In the genomic region with DNA sequence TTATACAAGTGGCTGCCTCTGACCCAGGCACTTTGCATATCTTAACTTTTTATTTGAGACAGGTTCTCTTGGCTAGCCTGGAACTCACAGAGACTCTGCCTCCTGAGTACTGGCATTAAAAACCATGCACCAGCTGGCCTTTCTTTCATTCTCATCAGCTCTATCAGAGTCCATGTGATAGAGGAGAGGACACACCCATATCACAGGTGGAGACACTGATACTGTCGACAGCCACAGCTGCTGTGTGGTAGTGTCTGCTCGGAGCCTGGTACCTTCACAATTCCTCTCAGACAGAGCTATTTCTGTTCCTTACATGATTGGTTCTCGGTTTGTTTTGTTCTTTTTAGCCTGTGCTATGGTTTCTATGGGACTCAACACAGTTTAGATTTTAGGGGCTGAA, we compare ENCODE assay signal across 18 mouse cellular contexts.
DNase-seq lines count a peak whose midpoint lies in the region; ATAC-seq and TF ChIP-seq lines count a peak whose summit lies in the region.
"Had no signal": no experiment of that assay in that cellular context is flagged by ENCODE, and none has a peak within 500 bp of the region (broad histone marks: within the 10 kb centered on the region; RNA-seq: fewer than 3 reads in every experiment).

No protein-coding gene starts in this region.

- no peak for TF ChIP-seq CTCF in thymus, adult 2 months (IDR thresholded peaks at IDR 0.05; ENCODE audit: borderline replicate concordance, control insufficient read depth, extremely low read depth, insufficient read depth, low read length, poor library complexity)
- no peak for TF ChIP-seq CTCF in liver, postnatal 0 days (IDR thresholded peaks at IDR 0.05; ENCODE audit: low read depth)

- peak; percentile 10 for DNase-seq in thymus, adult 2 months
- DNase-seq in thymus, adult 18-20 months = no peak
- DNase-seq in liver, postnatal 0 days = no peak
- DNase-seq in testis, postnatal 14 days (ENCODE audit: low spot score) = no peak
- DNase-seq in adipocyte (ENCODE audit: low spot score) = no peak
- no peak for DNase-seq in layer of hippocampus, adult 9-10 months (ENCODE audit: low spot score)
- DNase-seq: cerebellum, postnatal 36 days; gastrocnemius, postnatal 10 days; heart, postnatal 14 days; lung, embryonic 14.5 days had no signal

- H3K27me3 ChIP-seq in thymus, adult 2 months (ENCODE audit: control insufficient read depth, insufficient read depth, low read length) = no peaks in the 10 kb centered on the region
- H3K27me3 ChIP-seq in liver, postnatal 0 days (ENCODE audit: insufficient read depth, low read length) = no peaks in the 10 kb centered on the region
- H3K27me3 ChIP-seq: hindbrain, embryonic 13.5 days; kidney, embryonic 15.5 days; midbrain, embryonic 15.5 days; stomach, embryonic 15.5 days had no signal

- H3K36me3 ChIP-seq in thymus, adult 2 months (ENCODE audit: control insufficient read depth, insufficient read depth, low read length) = no peaks in the 10 kb centered on the region
- peaks cover 33% of the 10 kb centered on the region for H3K36me3 ChIP-seq in liver, postnatal 0 days (replicated peaks; ENCODE audit: insufficient read depth, low read length)

- ATAC-seq in erythroid progenitor cell, adult 5-6 weeks (replicated peaks; ENCODE audit: low FRiP score, poor library complexity, severe bottlenecking) = peak; percentile 95
- ATAC-seq in liver, postnatal 0 days = peak; percentile 89
- ATAC-seq: intestine, embryonic 16.5 days; midbrain, embryonic 15.5 days had no signal

- TF ChIP-seq EP300 in liver, postnatal 0 days (IDR thresholded peaks at IDR 0.05; ENCODE audit: low read depth) = peak; percentile 85

- H3K4me2 ChIP-seq in liver, postnatal 0 days (ENCODE audit: low read depth, low read length) = peak overlapping the region; percentile 42; the same call in 1 of the 2 replicates
- H3K4me2 ChIP-seq: hindbrain, embryonic 13.5 days; kidney, embryonic 15.5 days; lung, embryonic 14.5 days; midbrain, embryonic 15.5 days; stomach, embryonic 15.5 days had no signal

- H3K27ac ChIP-seq in thymus, adult 2 months (ENCODE audit: control insufficient read depth, insufficient read depth, low read length) = peak overlapping the region; percentile 76
- H3K27ac ChIP-seq in liver, postnatal 0 days (ENCODE audit: low read depth) = peak overlapping the region; percentile 29; the same call in 1 of the 2 replicates
- H3K27ac ChIP-seq: heart, embryonic 10.5 days; kidney, embryonic 15.5 days; macrophage; midbrain, embryonic 15.5 days; stomach, embryonic 15.5 days had no signal

- no peak overlapping the region for H3K4me3 ChIP-seq in thymus, adult 2 months (ENCODE audit: control insufficient read depth, insufficient read depth, low read length)
- H3K4me3 ChIP-seq in liver, postnatal 0 days (ENCODE audit: low read depth, low read length) = no peak overlapping the region
- H3K4me3 ChIP-seq: heart, embryonic 10.5 days; hindbrain, embryonic 13.5 days; kidney, embryonic 15.5 days; midbrain, embryonic 15.5 days; stomach, embryonic 15.5 days had no signal

- WGBS in thymus, adult 2 months = 10% methylated on average over 3 of the region's 3 CpGs
- 45% methylated on average over 3 of the region's 3 CpGs for WGBS in liver, postnatal 0 days (ENCODE audit: insufficient replicate concordance)

- no peaks in the 10 kb centered on the region for H3K9me3 ChIP-seq in liver, postnatal 0 days (ENCODE audit: low read length)
- H3K9me3 ChIP-seq: heart, embryonic 10.5 days; hindbrain, embryonic 13.5 days; kidney, embryonic 15.5 days; midbrain, embryonic 15.5 days; stomach, embryonic 15.5 days had no signal

- 0 out of 2 replicates have a peak overlapping the region, but pooled peaks have one; percentile 30 for H3K9ac ChIP-seq in liver, postnatal 0 days (replicated peaks)
- H3K9ac ChIP-seq: hindbrain, embryonic 13.5 days; kidney, embryonic 15.5 days; lung, embryonic 14.5 days; midbrain, embryonic 15.5 days; stomach, embryonic 15.5 days had no signal

- peaks cover 15% of the 10 kb centered on the region for H3K4me1 ChIP-seq in thymus, adult 2 months (replicated peaks; ENCODE audit: control insufficient read depth, insufficient read depth, low read length)
- 0 out of 2 replicates have a peak, but pooled peaks cover 5% of the 10 kb centered on the region for H3K4me1 ChIP-seq in liver, postnatal 0 days (ENCODE audit: insufficient read depth)
- H3K4me1 ChIP-seq: midbrain, embryonic 15.5 days; stomach, embryonic 15.5 days had no signal

- TF ChIP-seq POLR2A in thymus, adult 2 months (IDR thresholded peaks at IDR 0.05; ENCODE audit: control insufficient read depth, extremely low read depth, insufficient read depth, low read length, poor library complexity) = no peak
